Mouse (Mus musculus): ENCODE data around the gene Adipoq. TPM values are rescaled to one million over a fixed set of nuclear protein-coding genes. Genes with fewer than 3 reads are reported as not detected.
"Not testable (repeated sequence)": the region's sequence is repeated elsewhere in the genome, so short reads cannot be mapped to it uniquely, and the experiment has no call there.

Gene Adipoq
- polyA plus RNA-seq (2012; ENCODE audit: insufficient read depth, insufficient read length, missing spikeins): not detected in 2 replicates

DNA sequence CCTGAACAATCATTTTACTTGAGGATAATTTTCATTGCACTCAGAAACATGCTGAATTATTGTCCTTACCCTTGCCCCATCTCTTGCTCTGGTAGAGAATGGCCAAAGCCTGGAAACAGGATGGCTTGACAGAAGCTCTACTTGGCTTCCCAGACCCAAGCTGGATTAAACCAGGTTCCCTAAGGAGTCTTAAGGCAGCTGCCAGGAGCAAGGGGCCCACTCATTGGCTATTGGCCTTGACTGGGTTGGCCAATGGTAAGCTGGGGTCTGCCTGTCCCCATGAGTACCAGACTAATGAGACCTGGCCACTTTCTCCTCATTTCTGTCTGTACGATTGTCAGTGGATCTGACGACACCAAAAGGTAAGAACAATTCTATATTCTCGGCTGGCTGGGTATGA lies at the start of gene Adipoq:
Gene Adipoq (plus strand): TSS at position 257 of the 400 bp plus-strand sequence.
- H3K4me3 ChIP-seq (ENCODE audit: insufficient read depth, low read length): no peak within 1 kb of the TSS
- no peak for TF ChIP-seq CTCF (IDR thresholded peaks at IDR 0.05; ENCODE audit: low read depth, low read length)
- no peak for TF ChIP-seq POLR2A (IDR thresholded peaks at IDR 0.05; ENCODE audit: borderline replicate concordance, low read depth, low read length)
- no peak within 1 kb of the TSS for H3K27ac ChIP-seq (ENCODE audit: insufficient read depth, low read depth, low read length)
- H3K4me1 ChIP-seq (ENCODE audit: control insufficient read depth, insufficient read depth, low read length): peaks cover 18% of the 10 kb centered on the region

DNA sequence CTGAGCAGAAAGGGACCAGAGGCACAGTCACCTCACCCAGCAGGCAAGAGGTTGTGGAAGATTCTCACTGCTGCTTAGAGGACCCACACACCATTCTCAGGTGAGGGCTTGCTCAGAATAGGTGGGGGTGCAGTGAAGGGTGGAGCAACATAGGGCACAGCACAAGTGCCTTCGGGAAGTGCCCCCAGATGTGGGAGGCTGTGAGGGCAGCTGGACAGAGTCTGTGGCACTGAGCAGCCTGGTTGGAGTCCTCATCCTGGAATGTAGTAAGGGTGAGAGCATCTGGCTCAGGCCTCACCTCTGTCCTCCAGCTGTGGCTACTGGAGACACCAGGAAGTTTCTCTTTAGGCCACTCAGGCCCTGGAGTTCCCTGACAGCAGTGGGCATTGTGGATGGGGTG lies 49.5 kb upstream of the Adipoq start:
- not testable (repeated sequence) for H3K4me1 ChIP-seq (ENCODE audit: control insufficient read depth, insufficient read depth, low read length); H3K4me3 ChIP-seq (ENCODE audit: insufficient read depth, low read length); H3K27ac ChIP-seq (ENCODE audit: insufficient read depth, low read depth, low read length)

DNA sequence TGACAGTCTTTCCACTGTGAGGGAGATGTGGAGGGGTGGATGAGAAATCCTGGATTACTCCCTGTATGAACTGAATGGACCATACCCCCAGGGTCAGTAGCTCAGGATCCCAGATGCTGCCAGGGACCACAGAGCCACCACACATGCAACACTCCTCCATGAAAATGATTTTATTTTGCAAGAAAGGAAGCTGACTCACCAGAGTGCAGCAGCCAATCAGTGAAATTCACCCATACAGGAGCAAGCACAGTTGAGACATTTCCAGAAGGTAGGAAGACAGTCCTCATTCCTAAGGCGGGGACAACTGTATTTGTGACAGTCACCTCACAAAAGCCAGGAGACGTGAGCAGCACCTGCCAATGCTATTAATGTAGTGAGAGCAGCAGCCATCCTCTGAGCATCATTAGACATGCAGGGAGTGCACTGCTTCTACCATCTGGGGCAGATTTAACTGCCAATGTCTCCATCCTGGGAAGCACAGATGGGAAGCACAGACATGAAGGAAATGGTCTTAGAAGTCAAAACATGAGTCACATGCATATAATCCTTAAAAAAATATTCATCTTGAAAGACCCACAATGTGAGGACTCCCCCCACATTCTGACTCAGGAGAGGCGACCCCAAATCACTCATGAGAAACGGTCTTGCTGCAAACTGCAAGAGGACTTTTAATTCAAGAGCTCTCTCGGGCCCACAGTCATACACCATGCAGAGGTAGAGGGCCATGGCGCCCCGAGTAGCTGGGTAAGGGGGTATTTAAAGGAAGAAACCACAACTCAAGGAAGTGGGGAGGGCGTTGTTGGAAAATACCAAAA lies 48.8 kb upstream of the Adipoq start:
- not testable (repeated sequence) for H3K27ac ChIP-seq (ENCODE audit: insufficient read depth, low read depth, low read length); H3K4me3 ChIP-seq (ENCODE audit: insufficient read depth, low read length); H3K4me1 ChIP-seq (ENCODE audit: control insufficient read depth, insufficient read depth, low read length)

DNA sequence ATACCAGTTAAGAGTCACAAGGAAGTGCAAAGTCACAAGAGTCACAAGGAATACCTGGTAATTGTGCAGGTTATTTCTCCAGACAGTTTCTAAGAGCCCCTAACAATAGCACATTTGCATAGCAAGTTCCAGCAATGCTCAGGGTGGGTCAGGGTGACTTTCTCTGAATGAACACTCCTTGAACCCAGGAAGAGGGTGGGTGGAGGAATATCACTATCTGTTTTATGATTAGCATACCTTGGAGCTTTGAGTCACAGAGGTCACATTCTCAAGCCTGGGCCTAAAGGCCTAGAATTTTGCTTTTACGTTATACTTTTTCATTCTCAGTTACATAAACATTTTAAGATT lies 48.3 kb upstream of the Adipoq start:
- H3K4me1 ChIP-seq (ENCODE audit: control insufficient read depth, insufficient read depth, low read length); H3K27ac ChIP-seq (ENCODE audit: insufficient read depth, low read depth, low read length); H3K4me3 ChIP-seq (ENCODE audit: insufficient read depth, low read length): not testable (repeated sequence)

DNA sequence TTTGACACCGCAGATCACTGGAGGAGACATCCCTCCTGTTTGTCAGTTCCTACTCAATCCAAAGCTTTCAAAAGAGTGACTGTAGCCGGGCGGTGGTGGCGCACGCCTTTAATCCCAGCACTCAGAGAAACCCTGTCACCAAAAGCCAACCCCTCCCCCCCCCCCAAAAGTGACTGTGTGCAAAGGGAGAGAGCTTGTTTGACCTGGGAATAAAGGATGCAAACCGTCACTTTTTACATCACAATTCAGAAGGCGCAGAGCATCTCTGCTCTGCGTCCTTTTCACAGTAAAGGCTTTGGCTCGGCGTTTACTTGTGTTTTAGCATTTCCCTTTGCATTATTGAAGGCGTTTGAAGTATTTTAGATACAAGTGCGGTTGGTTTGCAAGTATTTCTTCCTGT lies 46.7 kb upstream of the Adipoq start:
- H3K4me3 ChIP-seq (ENCODE audit: insufficient read depth, low read length): no peak overlapping the region
- peaks cover 20% of the 10 kb centered on the region for H3K4me1 ChIP-seq (ENCODE audit: control insufficient read depth, insufficient read depth, low read length)
- no peak overlapping the region for H3K27ac ChIP-seq (ENCODE audit: insufficient read depth, low read depth, low read length)
- TF ChIP-seq CTCF (IDR thresholded peaks at IDR 0.05; ENCODE audit: low read depth, low read length) (no peak), POLR2A (IDR thresholded peaks at IDR 0.05; ENCODE audit: borderline replicate concordance, low read depth, low read length) (no peak)

DNA sequence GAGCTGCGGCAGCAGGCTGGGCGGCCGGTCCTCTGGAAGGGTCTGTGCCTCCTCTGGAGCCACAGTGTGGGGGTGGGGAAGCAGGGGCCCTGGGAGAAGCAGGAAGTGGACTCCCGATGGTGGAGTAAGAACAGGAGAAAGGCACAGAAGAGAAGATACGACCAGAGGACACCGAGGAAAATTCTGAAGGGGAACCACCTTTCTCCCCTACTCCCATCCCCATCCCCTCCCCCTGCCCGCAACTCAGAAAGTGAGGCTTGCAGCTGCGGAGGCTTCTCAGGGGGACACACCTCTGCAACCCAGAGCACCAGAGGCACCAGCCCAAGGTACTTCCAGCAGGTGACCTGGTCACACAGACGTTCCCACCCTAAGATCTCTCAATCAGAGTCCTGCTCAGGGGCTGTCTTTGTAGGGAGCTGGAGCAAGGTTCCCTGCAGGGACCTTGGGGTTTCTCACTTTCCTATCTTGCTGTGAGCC lies 46.2 kb upstream of the Adipoq start:
- Histone ChIP-seq H3K27ac (ENCODE audit: insufficient read depth, low read depth, low read length) (no peak overlapping the region), H3K4me1 (ENCODE audit: control insufficient read depth, insufficient read depth, low read length) (peaks cover 20% of the 10 kb centered on the region), H3K4me3 (ENCODE audit: insufficient read depth, low read length) (no peak overlapping the region)
- no peak for TF ChIP-seq CTCF (IDR thresholded peaks at IDR 0.05; ENCODE audit: low read depth, low read length)
- TF ChIP-seq POLR2A (IDR thresholded peaks at IDR 0.05; ENCODE audit: borderline replicate concordance, low read depth, low read length): no peak

DNA sequence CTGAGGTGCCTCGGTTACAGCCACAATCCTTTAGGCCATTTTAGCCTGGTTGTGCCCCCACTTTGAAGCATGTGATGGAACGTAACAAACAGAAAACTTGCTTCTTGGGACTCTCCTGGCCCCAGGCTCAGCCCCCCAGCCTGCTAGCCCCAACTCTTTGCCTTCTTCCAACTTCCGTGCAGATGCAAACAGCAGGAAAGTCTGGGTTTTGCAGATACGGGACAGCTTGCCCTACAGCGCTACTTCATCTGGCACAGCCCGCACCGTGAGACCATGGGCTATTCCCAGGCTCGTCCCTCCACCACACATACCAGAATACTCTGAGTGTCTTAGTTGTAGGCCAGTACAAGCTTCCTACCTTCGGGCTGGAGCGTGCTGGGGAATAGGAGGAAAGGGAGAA lies 45.7 kb upstream of the Adipoq start:
- TF ChIP-seq POLR2A (IDR thresholded peaks at IDR 0.05; ENCODE audit: borderline replicate concordance, low read depth, low read length): no peak
- no peak for TF ChIP-seq CTCF (IDR thresholded peaks at IDR 0.05; ENCODE audit: low read depth, low read length)
- H3K4me3 ChIP-seq (ENCODE audit: insufficient read depth, low read length): no peak overlapping the region

DNA sequence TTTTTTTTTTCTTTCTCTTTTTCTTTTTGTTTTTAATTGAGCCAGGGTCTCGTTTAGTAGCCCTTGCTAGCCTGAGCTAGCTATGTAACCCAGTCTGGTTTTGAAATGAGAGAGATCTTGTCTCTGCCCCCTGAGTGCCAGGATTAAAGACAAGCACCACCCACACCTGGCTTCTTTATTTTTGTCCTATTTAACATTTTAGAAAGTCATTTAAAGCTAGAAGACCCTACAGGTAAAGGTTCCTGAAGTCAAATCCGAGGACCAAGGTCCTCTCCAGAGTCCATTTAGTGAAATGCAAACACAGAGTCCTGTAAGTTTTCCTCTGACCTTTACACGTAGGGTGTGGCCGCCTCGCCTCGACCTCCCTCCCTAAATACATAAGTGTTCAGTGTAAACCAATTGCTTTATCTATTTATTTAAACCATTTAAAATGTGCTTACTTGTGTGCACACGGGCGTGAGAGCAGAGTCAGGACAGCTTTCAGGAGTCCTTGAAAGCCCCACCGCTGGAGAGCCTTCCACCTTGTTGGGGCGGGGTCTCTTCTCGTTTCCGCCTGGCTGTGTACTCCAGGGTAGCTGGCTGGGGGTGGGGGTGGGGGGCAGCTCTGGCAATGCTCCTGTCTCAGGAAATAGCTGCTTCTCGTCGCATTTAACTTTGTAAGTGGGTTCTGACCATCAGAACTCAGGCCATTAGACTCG lies 43.8 kb upstream of the Adipoq start:
- Histone ChIP-seq H3K4me1 (ENCODE audit: control insufficient read depth, insufficient read depth, low read length) (peaks cover 15% of the 10 kb centered on the region), H3K27ac (ENCODE audit: insufficient read depth, low read depth, low read length) (no peak overlapping the region)

More for the DNA sequence above, 45.7 kb upstream of the Adipoq start:
- no peak overlapping the region for H3K27ac ChIP-seq (ENCODE audit: insufficient read depth, low read depth, low read length)
- peaks cover 20% of the 10 kb centered on the region for H3K4me1 ChIP-seq (ENCODE audit: control insufficient read depth, insufficient read depth, low read length)

DNA sequence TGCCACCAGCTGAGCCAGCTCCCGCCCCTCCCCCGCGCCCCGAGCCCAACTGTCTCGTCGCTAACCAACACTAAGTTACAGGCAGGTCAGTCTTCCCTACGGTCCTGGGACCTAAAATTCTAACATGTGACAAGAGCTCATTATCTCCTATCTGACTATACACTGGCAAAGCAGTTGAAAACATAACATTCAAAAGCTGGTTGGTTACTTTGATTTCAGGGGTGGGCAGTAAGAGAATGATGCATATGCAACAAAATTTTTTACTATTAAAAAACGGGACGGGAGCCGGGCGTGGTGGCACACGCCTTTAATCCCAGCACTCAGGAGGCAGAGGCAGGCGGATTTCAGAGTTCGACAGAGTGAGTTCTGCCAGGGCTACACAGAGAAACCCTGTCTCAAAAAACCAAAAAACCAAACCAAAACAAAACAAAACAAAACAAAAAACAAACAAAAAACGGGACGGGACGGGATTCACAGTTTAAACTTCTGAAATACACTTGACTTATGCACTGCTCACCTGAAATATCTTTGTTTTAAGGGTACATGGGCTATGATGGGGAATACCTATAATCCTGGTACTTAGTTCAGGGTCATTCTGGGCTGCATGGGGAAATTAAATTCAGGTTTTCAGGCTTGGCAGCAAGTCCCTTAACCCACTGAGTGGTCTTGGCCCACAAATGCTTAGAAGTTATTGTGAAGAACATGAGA lies 43.1 kb upstream of the Adipoq start:
- no peak for TF ChIP-seq CTCF (IDR thresholded peaks at IDR 0.05; ENCODE audit: low read depth, low read length)
- no peak for TF ChIP-seq POLR2A (IDR thresholded peaks at IDR 0.05; ENCODE audit: borderline replicate concordance, low read depth, low read length)
- H3K4me1 ChIP-seq (ENCODE audit: control insufficient read depth, insufficient read depth, low read length): peaks cover 13% of the 10 kb centered on the region
- no peak overlapping the region for H3K27ac ChIP-seq (ENCODE audit: insufficient read depth, low read depth, low read length)
- H3K4me3 ChIP-seq (ENCODE audit: insufficient read depth, low read length): no peak overlapping the region

More for the DNA sequence above, 43.8 kb upstream of the Adipoq start:
- no peak overlapping the region for H3K4me3 ChIP-seq (ENCODE audit: insufficient read depth, low read length)
- TF ChIP-seq POLR2A (IDR thresholded peaks at IDR 0.05; ENCODE audit: borderline replicate concordance, low read depth, low read length) (no peak), CTCF (IDR thresholded peaks at IDR 0.05; ENCODE audit: low read depth, low read length) (no peak)

DNA sequence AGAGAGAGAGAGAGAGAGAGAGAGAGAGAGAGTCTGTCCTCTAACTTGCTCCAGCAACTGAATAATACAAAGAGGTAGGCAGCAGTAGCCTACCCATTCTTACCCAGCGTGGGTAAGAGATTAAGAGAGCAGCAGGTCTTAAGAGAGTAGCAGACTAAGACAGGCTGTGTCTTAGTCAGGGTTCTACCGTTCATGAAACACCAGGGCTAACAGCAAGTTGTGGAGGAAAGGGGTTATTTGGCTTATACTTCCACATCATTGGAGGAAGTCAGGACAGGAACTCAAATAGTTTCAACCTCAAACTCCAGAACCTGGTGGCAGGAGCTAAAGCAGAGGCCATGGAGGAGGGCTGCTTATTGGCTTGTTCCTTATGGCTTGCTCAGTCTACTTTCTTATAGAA lies 42.5 kb upstream of the Adipoq start:
- Histone ChIP-seq H3K4me1 (ENCODE audit: control insufficient read depth, insufficient read depth, low read length) (peaks cover 13% of the 10 kb centered on the region), H3K4me3 (ENCODE audit: insufficient read depth, low read length) (no peak overlapping the region), H3K27ac (ENCODE audit: insufficient read depth, low read depth, low read length) (peak overlapping the region; percentile 49)
- TF ChIP-seq POLR2A (IDR thresholded peaks at IDR 0.05; ENCODE audit: borderline replicate concordance, low read depth, low read length): no peak
- TF ChIP-seq CTCF (IDR thresholded peaks at IDR 0.05; ENCODE audit: low read depth, low read length): no peak
